ENCODE assay signal across 16 mouse cellular contexts in the genomic region with DNA sequence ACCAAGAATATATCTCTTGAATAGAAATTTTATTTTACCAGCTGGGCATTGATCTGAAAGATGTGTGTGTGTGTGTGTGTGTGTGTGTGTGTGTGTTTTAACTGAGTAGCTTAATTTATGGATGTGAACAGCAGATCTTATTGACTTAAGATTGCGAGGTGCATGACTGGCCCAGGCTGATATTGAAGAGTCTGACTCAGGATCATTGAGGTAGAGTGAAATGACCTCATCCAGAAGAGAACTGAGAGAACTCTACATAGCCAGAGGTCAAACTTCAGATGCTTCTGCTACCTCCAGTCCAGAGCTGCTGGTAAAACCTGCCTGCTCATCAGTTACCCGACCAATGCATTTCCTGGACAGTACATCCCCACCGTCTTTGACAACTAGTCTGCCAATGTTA.
"Had no signal": no experiment of that assay in that cellular context is flagged by ENCODE, and none has a peak within 500 bp of the region (broad histone marks: within the 10 kb centered on the region; RNA-seq: fewer than 3 reads in every experiment).

No protein-coding gene starts in this region.

- H3K4me1 ChIP-seq: neural tube, embryonic 12.5 days; neural tube, embryonic 13.5 days; neural tube, embryonic 15.5 days; stomach, embryonic 15.5 days had no signal

- DNase-seq: retina, postnatal 1 day; right cerebral cortex, adult 18-20 months; right cerebral cortex, postnatal 14 days; right cerebral cortex, postnatal 25 days; right cerebral cortex, postnatal 4 days; spleen, adult 18-20 months; thymus, adult 18-20 months; thymus, adult 2 months; thymus, postnatal 14 days; thymus, postnatal 25 days; thymus, postnatal 36 days; thymus, postnatal 4 days had no signal

- H3K4me3 ChIP-seq: neural tube, embryonic 12.5 days; neural tube, embryonic 13.5 days; neural tube, embryonic 15.5 days; stomach, embryonic 15.5 days had no signal

- H3K27me3 ChIP-seq: neural tube, embryonic 12.5 days; neural tube, embryonic 13.5 days; neural tube, embryonic 15.5 days; stomach, embryonic 15.5 days had no signal

- H3K9me3 ChIP-seq: neural tube, embryonic 12.5 days; neural tube, embryonic 13.5 days; neural tube, embryonic 15.5 days; stomach, embryonic 15.5 days had no signal

- H3K9ac ChIP-seq: neural tube, embryonic 12.5 days; neural tube, embryonic 13.5 days; neural tube, embryonic 15.5 days; stomach, embryonic 15.5 days had no signal

- H3K4me2 ChIP-seq: neural tube, embryonic 12.5 days; neural tube, embryonic 13.5 days; neural tube, embryonic 15.5 days; stomach, embryonic 15.5 days had no signal

- H3K27ac ChIP-seq: neural tube, embryonic 12.5 days; neural tube, embryonic 13.5 days; neural tube, embryonic 15.5 days; stomach, embryonic 15.5 days had no signal
